Mouse (Mus musculus) forebrain, embryonic 11.5 days (tissue): ENCODE measurements at regions not wholly inside any gene's neighbourhood (a gene's known extent, or its start where the extent isn't known, plus 50 kb on each side); places are given as distances from the start of the nearest gene placed in this dataset.

ENCODE experiments used
- ATAC-seq: fragments of 200-750 bp; cut with Nextera tagmentation; replicated peaks from 2 replicates; pipeline ENCODE4 v1.8.0; 2017; ENCODE audit warnings: moderate TSS enrichment; ENCODE audit not compliant: low FRiP score
- DNase-seq: peaks from one replicate; pipeline ENCODE4 v3.0.0-alpha.2; 2017; ENCODE audit warnings: low spot score
- H3K27ac ChIP-seq: fragments of 300-500 bp; sonication (generic); 2 replicates; pipeline ENCODE4 v1.5.1; 2014; ENCODE audit warnings: low read depth, low read length
- H3K27me3 ChIP-seq: fragments of 300-500 bp; sonication (generic); 2 replicates; pipeline ENCODE4 v1.6.1; 2014; ENCODE audit warnings: mild to moderate bottlenecking, low read length, mixed read lengths; ENCODE audit not compliant: control insufficient read depth, insufficient read depth
- H3K36me3 ChIP-seq: fragments of 300-500 bp; sonication (generic); 2 replicates; pipeline ENCODE4 v1.6.1; 2014; ENCODE audit warnings: mild to moderate bottlenecking, low read length, moderate library complexity, mixed read lengths; ENCODE audit not compliant: control insufficient read depth, insufficient read depth
- H3K4me1 ChIP-seq: fragments of 300-500 bp; sonication (generic); replicated peaks from 2 replicates; pipeline ENCODE4 v1.6.1; 2014; ENCODE audit warnings: low read length, mixed read lengths; ENCODE audit not compliant: control insufficient read depth, insufficient read depth
- H3K4me2 ChIP-seq: fragments of 300-500 bp; sonication (generic); 2 replicates; pipeline ENCODE4 v1.6.1; 2014; ENCODE audit warnings: low read depth, mild to moderate bottlenecking, low read length, moderate library complexity, mixed read lengths; ENCODE audit not compliant: severe bottlenecking
- H3K4me3 ChIP-seq: fragments of 300-500 bp; sonication (generic); 2 replicates; pipeline ENCODE4 v1.5.1; 2014; ENCODE audit warnings: low read depth, low read length
- H3K9ac ChIP-seq: fragments of 300-500 bp; sonication (generic); 2 replicates; pipeline ENCODE4 v1.6.1; 2014; ENCODE audit warnings: low read length
- H3K9me3 ChIP-seq: fragments of 300-500 bp; sonication (generic); 2 replicates; pipeline ENCODE4 v1.6.1; 2016; ENCODE audit warnings: low read length, mixed read lengths; ENCODE audit not compliant: control insufficient read depth
- whole genome bisulfite sequencing: fragments of 180-500 bp; shearing (Covaris S2); extraction: QIAGEN DNeasy Blood & Tissue Kit; methylation state at CpG from one replicate; pipeline ENCODE4 v1.1.7; 2014; 5-methylcytosine and 5-hydroxymethylcytosine counted together

DNA sequence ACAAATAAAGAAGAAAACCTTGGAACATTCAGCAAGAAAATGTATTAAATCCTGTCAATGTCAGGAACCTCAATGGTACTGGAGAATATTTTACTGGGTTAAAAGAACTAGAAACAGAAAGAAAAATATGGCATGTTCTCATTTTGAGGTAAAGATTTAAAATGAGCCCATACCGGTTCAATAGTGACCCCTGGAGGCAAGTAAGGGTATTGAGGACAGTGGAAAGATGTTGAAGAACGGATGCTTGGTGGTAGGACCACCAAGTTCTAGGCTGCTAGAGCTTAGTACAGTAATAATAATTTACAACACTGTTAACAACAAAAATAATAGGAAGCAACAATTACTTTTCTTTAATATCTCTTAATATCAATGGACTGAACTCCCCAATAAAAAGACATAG, 58.9 kb upstream of the Pcdh10 start:
- no peak for DNase-seq

More for the DNA sequence above, 58.9 kb upstream of the Pcdh10 start:
- Histone ChIP-seq H3K36me3 (no peaks in the 10 kb centered on the region), H3K9ac (no peak overlapping the region), H3K4me3 (no peak overlapping the region), H3K9me3 (no peaks in the 10 kb centered on the region), H3K4me2 (no peak overlapping the region), H3K27ac (no peak overlapping the region), H3K27me3 (no peaks in the 10 kb centered on the region), H3K4me1 (no peaks in the 10 kb centered on the region)
- 42% methylated on average over 2 of the region's 2 CpGs for WGBS
- no peak for ATAC-seq
